Mouse (Mus musculus): ENCODE measurements around the gene Hnrnpl. TPM values are rescaled to one million over a fixed set of nuclear protein-coding genes. Genes with fewer than 3 reads are reported as not detected.

The Hnrnpl gene
- total and polyA plus RNA-seq, 2 experiments from 2014 or later = 171 to 259 TPM

DNA sequence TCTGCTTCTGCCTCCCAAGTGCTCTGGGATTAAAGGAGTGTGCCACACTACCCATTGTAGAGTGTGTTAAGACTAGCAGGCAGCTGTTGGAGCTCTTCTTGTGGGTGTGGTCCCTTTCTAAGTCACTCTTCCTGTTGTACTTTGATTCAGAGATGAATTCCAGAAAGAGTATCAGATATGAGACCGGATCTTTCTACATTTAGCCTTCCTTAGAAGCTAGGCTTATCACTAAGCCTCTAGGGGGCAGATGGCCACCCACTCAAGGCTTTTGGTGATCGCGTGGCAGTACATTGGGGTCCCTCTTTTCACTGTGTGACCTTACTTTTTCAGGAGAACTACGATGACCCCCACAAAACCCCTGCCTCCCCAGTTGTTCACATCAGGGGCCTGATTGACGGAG lies 4.6 kb downstream of the Hnrnpl start:
- peak overlapping the region; percentile 96 for H3K27ac ChIP-seq (ENCODE audit: low read depth)
- peak overlapping the region; percentile 87; the same call in 1 of the 2 replicates for H3K9ac ChIP-seq (replicated peaks; ENCODE audit: low read depth, low read length)
- no peaks in the 10 kb centered on the region for H3K9me3 ChIP-seq (replicated peaks; ENCODE audit: control insufficient read depth, low read length)
- ATAC-seq (ENCODE audit: insufficient read depth, low read depth) = no peak
- peaks cover 60% of the 10 kb centered on the region for H3K36me3 ChIP-seq (replicated peaks; ENCODE audit: control insufficient read depth, insufficient read depth, low read length)
- H3K27me3 ChIP-seq (ENCODE audit: control insufficient read depth, insufficient read depth, low read length) = no peaks in the 10 kb centered on the region
- TF ChIP-seq EP300 (IDR thresholded peaks at IDR 0.05; ENCODE audit: low read depth) (no peak), CTCF (IDR thresholded peaks at IDR 0.05; ENCODE audit: low read depth) (0 out of 2 replicates have a peak, but pooled peaks have one; percentile 19)
- peaks cover 21% of the 10 kb centered on the region for H3K4me1 ChIP-seq (ENCODE audit: control insufficient read depth, insufficient read depth)
- peak overlapping the region; percentile 87 for H3K4me2 ChIP-seq (ENCODE audit: low read depth, low read length)
- 44% methylated on average over 5 of the region's 5 CpGs for WGBS
- no peak for DNase-seq (ENCODE audit: low spot score)
- peak overlapping the region; percentile 75 for H3K4me3 ChIP-seq (ENCODE audit: low read depth, low read length)

DNA sequence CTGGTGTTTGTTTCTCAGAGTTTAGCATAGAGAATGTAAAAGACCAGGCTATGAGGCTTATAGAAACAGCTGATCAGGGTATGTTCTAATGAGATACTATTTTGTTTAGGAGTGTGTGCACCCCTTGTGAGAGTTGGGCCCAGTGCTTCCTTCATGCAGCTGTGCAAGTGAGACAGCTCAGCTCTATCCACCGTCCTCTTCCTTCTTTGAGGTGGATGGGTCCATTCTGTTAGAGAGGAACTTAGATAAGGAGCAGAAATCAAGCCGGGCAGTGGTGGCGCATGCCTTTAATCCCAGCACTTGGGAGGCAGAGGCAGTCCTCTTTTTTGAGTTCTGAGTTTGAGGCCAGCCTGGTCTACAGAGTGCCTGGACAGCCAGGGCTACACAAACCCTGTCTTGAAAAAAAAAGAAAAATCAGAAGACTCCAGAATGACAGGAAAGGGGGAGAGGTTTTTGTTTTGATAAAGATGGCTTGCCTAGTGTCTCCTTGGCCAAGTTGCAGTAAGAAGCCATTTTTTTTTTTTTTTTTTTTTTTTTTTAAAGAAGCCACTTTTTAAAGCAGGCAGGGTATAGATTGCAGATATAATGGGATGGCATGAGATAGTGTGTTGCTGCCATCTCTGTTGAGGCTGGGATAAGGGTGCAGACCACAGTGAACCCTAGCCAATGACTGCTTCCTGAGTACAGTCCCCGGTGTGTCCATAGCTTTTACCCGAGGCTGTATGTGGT lies 6.1 kb downstream of the Hnrnpl start:
- WGBS = 49% methylated on average over 5 of the region's 5 CpGs
- no peak overlapping the region for H3K4me3 ChIP-seq (ENCODE audit: low read depth, low read length)

DNA sequence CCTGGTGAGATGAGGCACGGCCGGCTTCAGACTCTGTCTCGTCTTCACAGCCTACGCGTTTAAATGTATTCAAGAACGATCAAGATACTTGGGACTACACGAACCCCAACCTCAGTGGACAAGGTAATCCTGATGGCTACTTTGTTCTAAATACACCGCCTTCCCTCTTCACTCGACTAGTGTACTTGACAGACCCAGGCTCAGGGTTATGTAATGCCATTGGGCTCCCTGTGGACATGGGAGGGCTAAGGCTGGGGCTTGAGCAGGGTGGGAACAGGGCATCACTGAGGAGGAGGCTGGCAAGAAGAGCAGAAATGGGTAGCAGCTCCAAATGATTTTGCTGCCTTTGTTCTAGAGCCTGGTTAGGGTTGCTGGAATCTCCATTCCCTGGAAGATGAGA lies 6.9 kb downstream of the Hnrnpl start:
- H3K27me3 ChIP-seq (ENCODE audit: control insufficient read depth, insufficient read depth, low read length) = no peaks in the 10 kb centered on the region
- H3K4me2 ChIP-seq (ENCODE audit: low read depth, low read length) = no peak overlapping the region
- no peak overlapping the region for H3K4me3 ChIP-seq (ENCODE audit: low read depth, low read length)
- 79% methylated on average over 9 of the region's 9 CpGs for WGBS
- H3K9me3 ChIP-seq (replicated peaks; ENCODE audit: control insufficient read depth, low read length) = no peaks in the 10 kb centered on the region
- no peak for ATAC-seq (ENCODE audit: insufficient read depth, low read depth)
- peaks cover 26% of the 10 kb centered on the region for H3K4me1 ChIP-seq (ENCODE audit: control insufficient read depth, insufficient read depth)
- H3K27ac ChIP-seq (ENCODE audit: low read depth) = no peak overlapping the region
- H3K9ac ChIP-seq (replicated peaks; ENCODE audit: low read depth, low read length) = no peak overlapping the region
- TF ChIP-seq EP300 (IDR thresholded peaks at IDR 0.05; ENCODE audit: low read depth) = no peak
- peaks cover 83% of the 10 kb centered on the region for H3K36me3 ChIP-seq (replicated peaks; ENCODE audit: control insufficient read depth, insufficient read depth, low read length)
- DNase-seq (ENCODE audit: low spot score) = no peak

More for the DNA sequence above, 6.1 kb downstream of the Hnrnpl start:
- peaks cover 75% of the 10 kb centered on the region for H3K36me3 ChIP-seq (replicated peaks; ENCODE audit: control insufficient read depth, insufficient read depth, low read length)
- no peak overlapping the region for H3K27ac ChIP-seq (ENCODE audit: low read depth)
- H3K4me2 ChIP-seq (ENCODE audit: low read depth, low read length) = no peak overlapping the region
- no peak for TF ChIP-seq CTCF (IDR thresholded peaks at IDR 0.05; ENCODE audit: low read depth)
- no peak for TF ChIP-seq EP300 (IDR thresholded peaks at IDR 0.05; ENCODE audit: low read depth)
- no peaks in the 10 kb centered on the region for H3K27me3 ChIP-seq (ENCODE audit: control insufficient read depth, insufficient read depth, low read length)
- no peak overlapping the region for H3K9ac ChIP-seq (replicated peaks; ENCODE audit: low read depth, low read length)
- no peak for ATAC-seq (ENCODE audit: insufficient read depth, low read depth)
- peaks cover 18% of the 10 kb centered on the region for H3K4me1 ChIP-seq (ENCODE audit: control insufficient read depth, insufficient read depth)
- H3K9me3 ChIP-seq (replicated peaks; ENCODE audit: control insufficient read depth, low read length) = no peaks in the 10 kb centered on the region
- no peak for DNase-seq (ENCODE audit: low spot score)

GRCm38 (mm10) chr7:28816201-28816600 lies 7.9 kb downstream of the Hnrnpl start:
- ATAC-seq (ENCODE audit: insufficient read depth, low read depth) = no peak
- Histone ChIP-seq H3K4me2 (ENCODE audit: low read depth, low read length) (no peak overlapping the region), H3K4me3 (ENCODE audit: low read depth, low read length) (no peak overlapping the region), H3K27ac (ENCODE audit: low read depth) (peak overlapping the region; percentile 31), H3K36me3 (replicated peaks; ENCODE audit: control insufficient read depth, insufficient read depth, low read length) (peaks cover 93% of the 10 kb centered on the region), H3K27me3 (ENCODE audit: control insufficient read depth, insufficient read depth, low read length) (no peaks in the 10 kb centered on the region), H3K9ac (replicated peaks; ENCODE audit: low read depth, low read length) (no peak overlapping the region), H3K4me1 (ENCODE audit: control insufficient read depth, insufficient read depth) (peaks cover 32% of the 10 kb centered on the region), H3K9me3 (replicated peaks; ENCODE audit: control insufficient read depth, low read length) (no peaks in the 10 kb centered on the region)
- TF ChIP-seq CTCF (IDR thresholded peaks at IDR 0.05; ENCODE audit: low read depth) = no peak
- no peak for TF ChIP-seq EP300 (IDR thresholded peaks at IDR 0.05; ENCODE audit: low read depth)
- DNase-seq (ENCODE audit: low spot score) = no peak
- WGBS = 73% methylated on average over 9 of the region's 9 CpGs

DNA sequence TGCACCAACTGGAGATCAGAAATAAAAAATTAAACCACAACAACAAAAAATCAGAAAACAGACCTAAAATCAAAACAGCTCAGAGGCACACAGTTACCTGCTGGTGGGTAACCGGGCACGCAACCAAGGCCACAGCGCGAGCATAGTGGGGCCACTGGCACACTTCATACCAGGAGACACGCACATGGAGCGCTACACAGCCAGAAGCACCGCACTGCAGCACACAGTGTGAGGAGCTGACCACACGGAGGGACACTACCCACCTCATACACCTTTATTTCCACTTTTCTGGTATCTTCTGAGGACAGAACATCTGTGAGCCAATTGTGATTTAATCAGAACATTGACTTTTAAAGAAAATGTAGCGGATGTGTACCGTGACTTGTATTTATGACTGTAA lies 8.6 kb downstream of the Hnrnpl start:
- ATAC-seq (ENCODE audit: insufficient read depth, low read depth) = no peak
- no peaks in the 10 kb centered on the region for H3K9me3 ChIP-seq (replicated peaks; ENCODE audit: control insufficient read depth, low read length)
- no peak overlapping the region; the same call in 1 of the 2 replicates for H3K27ac ChIP-seq (ENCODE audit: low read depth)
- peaks cover 99% of the 10 kb centered on the region for H3K36me3 ChIP-seq (replicated peaks; ENCODE audit: control insufficient read depth, insufficient read depth, low read length)
- DNase-seq (ENCODE audit: low spot score) = no peak
- 89% methylated on average over 10 of the region's 10 CpGs for WGBS
- H3K27me3 ChIP-seq (ENCODE audit: control insufficient read depth, insufficient read depth, low read length) = no peaks in the 10 kb centered on the region
- H3K4me2 ChIP-seq (ENCODE audit: low read depth, low read length) = no peak overlapping the region
- no peak for TF ChIP-seq EP300 (IDR thresholded peaks at IDR 0.05; ENCODE audit: low read depth)
- TF ChIP-seq CTCF (IDR thresholded peaks at IDR 0.05; ENCODE audit: low read depth) = no peak
- H3K9ac ChIP-seq (replicated peaks; ENCODE audit: low read depth, low read length) = no peak overlapping the region
- no peak overlapping the region for H3K4me3 ChIP-seq (ENCODE audit: low read depth, low read length)
- H3K4me1 ChIP-seq (ENCODE audit: control insufficient read depth, insufficient read depth) = peaks cover 31% of the 10 kb centered on the region

DNA sequence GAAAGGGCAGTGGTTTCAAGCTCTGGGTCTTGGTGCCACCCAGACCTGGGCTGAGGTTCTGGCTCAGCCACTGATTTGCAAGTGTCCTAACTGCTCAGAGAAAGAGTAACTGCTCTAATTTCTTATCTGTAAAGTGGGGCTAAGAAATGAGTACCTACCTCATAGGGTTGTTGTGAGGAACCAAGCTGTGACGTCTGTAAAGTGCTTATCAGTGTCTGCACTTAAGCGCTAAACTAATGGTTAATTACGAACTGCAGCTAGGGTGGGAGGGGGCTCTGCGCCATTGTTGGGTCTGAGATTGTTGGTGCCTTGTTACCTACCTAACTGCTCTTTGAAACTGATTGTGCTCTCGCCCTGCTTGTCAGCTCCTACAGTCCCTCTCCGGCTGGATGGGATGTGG lies 9.2 kb downstream of the Hnrnpl start:
- peaks cover 25% of the 10 kb centered on the region for H3K4me1 ChIP-seq (ENCODE audit: control insufficient read depth, insufficient read depth)
- H3K4me2 ChIP-seq (ENCODE audit: low read depth, low read length) = no peak overlapping the region
- H3K4me3 ChIP-seq (ENCODE audit: low read depth, low read length) = no peak overlapping the region
- H3K27me3 ChIP-seq (ENCODE audit: control insufficient read depth, insufficient read depth, low read length) = no peaks in the 10 kb centered on the region
- 52% methylated on average over 6 of the region's 6 CpGs for WGBS
- ATAC-seq (ENCODE audit: insufficient read depth, low read depth) = no peak
- no peaks in the 10 kb centered on the region for H3K9me3 ChIP-seq (replicated peaks; ENCODE audit: control insufficient read depth, low read length)
- H3K36me3 ChIP-seq (replicated peaks; ENCODE audit: control insufficient read depth, insufficient read depth, low read length) = peaks cover 99% of the 10 kb centered on the region
- no peak for DNase-seq (ENCODE audit: low spot score)
- H3K9ac ChIP-seq (replicated peaks; ENCODE audit: low read depth, low read length) = no peak overlapping the region
- peak overlapping the region; percentile 39; the same call in 1 of the 2 replicates for H3K27ac ChIP-seq (ENCODE audit: low read depth)
- TF ChIP-seq EP300 (IDR thresholded peaks at IDR 0.05; ENCODE audit: low read depth) = no peak
- no peak for TF ChIP-seq CTCF (IDR thresholded peaks at IDR 0.05; ENCODE audit: low read depth)
